Mouse (Mus musculus) embryonic stem cell, embryonic (primary cell): Measurements from ENCODE around the gene Kif3c.
"Not testable (repeated sequence)": the region's sequence is repeated elsewhere in the genome, so short reads cannot be mapped to it uniquely, and the experiment has no call there.

Experiments used
- CTCF ChIA-PET, 4 experiments: fragments of 300-600 bp in 2 of 4; fragments of 350-600 bp in 2 of 4; sonication (Branson Sonifier 250); formaldehyde crosslinking; loops; one replicate each; lab custom pipeline; 2022; ENCODE audit warnings: inconsistent platforms in 2 of 4; lab: Charles Lee
- POLR2A ChIA-PET, 4 experiments: fragments of 300-600 bp in 2 of 4; fragments of 350-600 bp in 2 of 4; sonication (Branson Sonifier 250); formaldehyde crosslinking; loops; one replicate each; lab custom pipeline; 2022; ENCODE audit warnings: antibody characterized with exemption in 4 of 4, inconsistent platforms in 1 of 4; lab: Charles Lee

Gene Kif3c

GRCm38 (mm10) chr12:3390577-3391262, 25.8 kb downstream of the Kif3c start:
- CTCF ChIA-PET: interaction anchor here (0.6 to 2.2 kb wide), 27 partner anchors 9 to 155 kb away, joined by 3 to 8 read pairs (median 4); partner anchors contain the start of genes Asxl2 (in 1 of the 4) and Rab10 (in 1 of the 4)
- POLR2A ChIA-PET: interaction anchor here in 3 of 4 experiments (0.6 to 3.2 kb wide), 10 partner anchors 18 to 155 kb away, joined by 3 to 10 read pairs (median 4); partner anchors contain the start of genes Asxl2 (in 1 of the 3) and Rab10 (in 1 of the 3)

- ChIA-PET CTCF (interaction anchor here (0.6 to 2.2 kb wide), 21 partner anchors 10 to 138 kb away, joined by 3 to 8 read pairs (median 4); partner anchors contain the start of genes Asxl2 (in 1 of the 4) and Rab10 (in 1 of the 4)), POLR2A (interaction anchor here in 3 of 4 experiments (0.6 to 2.0 kb wide), 9 partner anchors 19 to 155 kb away, joined by 3 to 10 read pairs (median 4); partner anchors contain the start of genes Asxl2 (in 1 of the 3) and Rab10 (in 1 of the 3))
These were observed 26.3 kb downstream of the Kif3c start for GRCm38 (mm10) chr12:3391276-3391675.

- CTCF ChIA-PET: interaction anchor here in 2 of 4 experiments (0.6 to 1.4 kb wide), 4 partner anchors 27 to 513 kb away, joined by 3 to 6 read pairs (median 4); no protein-coding TSS in a partner anchor
- POLR2A ChIA-PET: interaction anchor here in 3 of 4 experiments (0.6 to 1.8 kb wide), 15 partner anchors 9 to 274 kb away, joined by 3 to 6 read pairs (median 3); partner anchors contain the start of gene Rab10 (in 3 of the 3)
These were observed 28.2 kb downstream of the Kif3c start for GRCm38 (mm10) chr12:3393140-3393539.

- ChIA-PET POLR2A (no interaction called here), CTCF (no interaction called here)
These were observed 32.0 kb downstream of the Kif3c start for GRCm38 (mm10) chr12:3396931-3397330.

GRCm38 (mm10) chr12:3405662-3406061, 40.7 kb downstream of the Kif3c start:
- CTCF ChIA-PET: not testable (repeated sequence)
- POLR2A ChIA-PET: interaction anchor here in 1 of 4 experiments (0.9 to 1.3 kb wide), 2 partner anchors 9 to 13 kb away, joined by 3 to 5 read pairs; no protein-coding TSS in a partner anchor

GRCm38 (mm10) chr12:3406585-3406984, 41.7 kb downstream of the Kif3c start:
- CTCF ChIA-PET: no interaction called here
- POLR2A ChIA-PET: interaction anchor here in 1 of 4 experiments (1.3 kb wide), 1 partner anchor 14 kb away, joined by 3 read pairs; no protein-coding TSS in a partner anchor

- ChIA-PET CTCF (interaction anchor here in 3 of 4 experiments (0.7 to 1.2 kb wide), 3 partner anchors 24 to 762 kb away, joined by 3 to 6 read pairs (median 4); no protein-coding TSS in a partner anchor), POLR2A (interaction anchor here in 2 of 4 experiments (0.6 to 3.0 kb wide), 11 partner anchors 9 to 1121 kb away, joined by 3 to 31 read pairs (median 4); partner anchors contain the start of gene Asxl2 (in 2 of the 2))
These were observed 50.0 kb downstream of the Kif3c start for GRCm38 (mm10) chr12:3414956-3415355.

GRCm38 (mm10) chr12:3418761-3419160, 53.8 kb downstream of the Kif3c start:
- CTCF ChIA-PET: no interaction called here
- POLR2A ChIA-PET: interaction anchor here in 2 of 4 experiments (0.6 to 2.5 kb wide), 3 partner anchors 8 to 105 kb away, joined by 3 to 8 read pairs (median 3); no protein-coding TSS in a partner anchor

GRCm38 (mm10) chr12:3420519-3420918, 55.6 kb downstream of the Kif3c start:
- ChIA-PET POLR2A (interaction anchor here in 2 of 4 experiments (0.6 to 2.5 kb wide), 7 partner anchors 8 to 94 kb away, joined by 3 to 8 read pairs (median 4); no protein-coding TSS in a partner anchor), CTCF (interaction anchor here in 2 of 4 experiments (0.6 to 1.3 kb wide), 2 partner anchors 30 to 1626 kb away, joined by 3 to 4 read pairs; no protein-coding TSS in a partner anchor)

GRCm38 (mm10) chr12:3422786-3423185, 57.9 kb downstream of the Kif3c start:
- CTCF ChIA-PET: no interaction called here

GRCm38 (mm10) chr12:3424179-3424578, 59.2 kb downstream of the Kif3c start:
- POLR2A ChIA-PET: interaction anchor here in 1 of 4 experiments (3.2 kb wide), 1 partner anchor 9 kb away, joined by 31 read pairs; no protein-coding TSS in a partner anchor
- CTCF ChIA-PET: interaction anchor here in 1 of 4 experiments (1.6 kb wide), 1 partner anchor 163 kb away, joined by 3 read pairs; no protein-coding TSS in a partner anchor

More at GRCm38 (mm10) chr12:3422786-3423185, 57.9 kb downstream of the Kif3c start:
- POLR2A ChIA-PET: interaction anchor here in 1 of 4 experiments (0.6 to 2.1 kb wide), 2 partner anchors 113 to 124 kb away, joined by 3 to 5 read pairs; partner anchors contain the start of gene Rab10

GRCm38 (mm10) chr12:3425375-3426341, 60.7 kb downstream of the Kif3c start:
- ChIA-PET CTCF (interaction anchor here in 3 of 4 experiments (0.5 to 2.7 kb wide), 5 partner anchors 35 to 1767 kb away, joined by 3 to 6 read pairs (median 3); no protein-coding TSS in a partner anchor), POLR2A (interaction anchor here (0.7 to 3.2 kb wide), 20 partner anchors 9 to 190 kb away, joined by 3 to 31 read pairs (median 6); partner anchors contain the start of gene Rab10 (in 2 of the 4))

- ChIA-PET CTCF (interaction anchor here in 2 of 4 experiments (0.5 to 2.7 kb wide), 4 partner anchors 22 to 179 kb away, joined by 3 to 6 read pairs (median 4); no protein-coding TSS in a partner anchor), POLR2A (interaction anchor here (0.5 to 3.2 kb wide), 30 partner anchors 8 to 1128 kb away, joined by 3 to 31 read pairs (median 6); partner anchors contain the start of gene Rab10 (in 2 of the 4))
These were observed 61.6 kb downstream of the Kif3c start, which contains the start of gene Asxl2 for GRCm38 (mm10) chr12:3426530-3427034. TSS of gene Asxl2 (plus strand) at chr12:3426857.

GRCm38 (mm10) chr12:3427067-3427889, 62.3 kb downstream of the Kif3c start:
- POLR2A ChIA-PET: interaction anchor here (0.5 to 3.2 kb wide), 33 partner anchors 9 to 1506 kb away, joined by 3 to 31 read pairs (median 4); partner anchors contain the start of gene Rab10 (in 2 of the 4)

GRCm38 (mm10) chr12:3427891-3428775, 63.2 kb downstream of the Kif3c start:
- CTCF ChIA-PET: interaction anchor here in 1 of 4 experiments (1.3 kb wide), 1 partner anchor 20 kb away, joined by 3 read pairs; no protein-coding TSS in a partner anchor
- POLR2A ChIA-PET: interaction anchor here (0.5 to 2.5 kb wide), 21 partner anchors 9 to 1505 kb away, joined by 3 to 20 read pairs (median 4); partner anchors contain the start of gene Rab10 (in 2 of the 4)

More at GRCm38 (mm10) chr12:3427067-3427889, 62.3 kb downstream of the Kif3c start:
- CTCF ChIA-PET: interaction anchor here in 2 of 4 experiments (0.5 to 2.7 kb wide), 3 partner anchors 21 to 180 kb away, joined by 3 to 6 read pairs (median 3); no protein-coding TSS in a partner anchor
